Mouse (Mus musculus) G1E (cell line): Measurements from ENCODE around the gene Grrp1.

Experiments used
- CTCF ChIP-seq: IDR thresholded peaks from 2 replicates; pipeline ENCODE4 v1.5.1; 2012; ENCODE audit warnings: low read depth, low read length, inconsistent platforms, mixed read lengths
- POLR2AphosphoS5 ChIP-seq: IDR thresholded peaks from 2 replicates; pipeline ENCODE4 v1.6.1; 2012; ENCODE audit warnings: low read depth, low read length, inconsistent platforms; ENCODE audit not compliant: insufficient replicate concordance

DNA sequence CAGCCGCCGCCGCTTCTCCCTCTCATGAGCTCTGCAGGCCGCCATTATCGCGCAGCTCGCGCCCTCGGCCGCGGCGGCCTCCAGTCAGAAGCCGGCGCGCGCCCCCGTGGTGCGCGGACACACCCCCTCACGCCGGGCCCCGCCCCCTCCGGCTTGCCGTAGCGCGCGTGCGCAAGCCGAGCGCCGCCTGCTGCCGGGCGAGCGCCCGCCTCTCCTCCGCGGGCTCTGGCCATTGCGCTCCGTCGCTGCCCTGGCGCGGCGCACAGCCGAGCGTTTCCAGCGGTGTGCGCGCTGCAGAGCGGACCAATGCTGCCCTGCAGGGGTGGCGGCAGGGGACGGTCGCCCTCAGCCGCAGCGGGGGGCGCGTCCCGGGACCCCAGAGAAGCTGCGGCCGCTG, 33.3 kb upstream of the Grrp1 start:
- TF ChIP-seq CTCF, result no peak
- no peak for TF ChIP-seq POLR2AphosphoS5
